Mouse (Mus musculus) cortical plate, adult 2 months (tissue): ENCODE data around the gene Olfr53.

ENCODE experiments used
- CTCF ChIP-seq: fragments of 200-500 bp; IDR thresholded peaks from 2 replicates; pipeline ENCODE4 v1.5.1; 2011; ENCODE audit warnings: mild to moderate bottlenecking, control low read depth, low read length; ENCODE audit not compliant: insufficient read depth; ENCODE audit errors: extremely low read depth
- POLR2A ChIP-seq: fragments of 200-500 bp; IDR thresholded peaks from 2 replicates; pipeline ENCODE4 v1.6.1; 2011; ENCODE audit warnings: mild to moderate bottlenecking, low read length, control low read depth; ENCODE audit not compliant: insufficient read depth; ENCODE audit errors: extremely low read depth

DNA sequence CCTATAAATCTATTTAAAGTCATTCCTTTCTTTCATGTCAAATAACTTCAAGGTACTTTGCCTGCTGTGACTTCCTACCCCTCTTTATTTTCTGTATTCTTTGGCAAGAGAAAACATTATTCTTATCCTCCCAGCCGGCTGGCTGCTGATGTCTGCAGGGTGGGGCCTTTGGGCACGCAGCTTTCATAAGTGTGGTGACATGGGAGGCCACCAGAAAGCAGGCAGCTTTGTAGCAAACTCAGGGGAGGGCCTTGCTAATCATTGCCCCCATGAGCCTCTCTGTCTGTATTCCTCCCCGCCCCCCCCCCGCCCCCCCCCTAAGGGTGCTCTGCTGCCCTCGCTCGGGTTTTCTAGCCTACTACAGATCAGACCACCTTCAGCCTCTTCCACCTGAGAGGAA is 29.6 kb downstream of the Olfr53 start:
- TF ChIP-seq POLR2A (no peak), CTCF (no peak)
